Mouse (Mus musculus) retina, embryonic 14.5 days (tissue): ENCODE data around the gene Gm382.

ENCODE experiments used
- DNase-seq: peaks from one replicate; pipeline ENCODE4 v3.0.0-alpha.2; 2015; ENCODE audit warnings: low spot score

Gene Gm382

GRCm38 (mm10) chrX:127039672-127040071, at the start of gene Gm382:
Gm382 (plus strand) TSS chrX:127039972.
- DNase-seq = no peak

- DNase-seq = no peak
These were observed 30.4 kb downstream of the Gm382 start for GRCm38 (mm10) chrX:127070179-127070578.

DNA sequence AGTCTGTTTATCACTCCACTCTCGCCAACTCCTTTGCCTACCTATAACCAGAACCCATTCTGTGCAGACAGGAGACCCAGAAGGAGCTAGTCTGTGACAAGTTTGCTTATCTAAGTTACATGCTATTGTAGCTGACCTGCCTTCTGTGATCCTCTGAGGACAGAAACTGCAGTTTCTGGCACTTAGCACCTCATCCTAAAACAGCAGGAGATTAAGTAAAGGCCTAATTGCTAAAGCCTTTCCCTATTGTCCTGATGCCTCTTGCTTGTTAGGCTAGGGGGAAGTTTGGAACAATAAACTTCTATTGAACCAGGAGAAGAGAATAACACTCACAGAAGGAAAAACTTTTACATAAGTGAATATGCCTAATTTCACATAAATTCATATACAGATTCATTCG, 51.5 kb downstream of the Gm382 start:
- no peak for DNase-seq

GRCm38 (mm10) chrX:127093036-127093435, 53.3 kb downstream of the Gm382 start:
- no peak for DNase-seq

DNA sequence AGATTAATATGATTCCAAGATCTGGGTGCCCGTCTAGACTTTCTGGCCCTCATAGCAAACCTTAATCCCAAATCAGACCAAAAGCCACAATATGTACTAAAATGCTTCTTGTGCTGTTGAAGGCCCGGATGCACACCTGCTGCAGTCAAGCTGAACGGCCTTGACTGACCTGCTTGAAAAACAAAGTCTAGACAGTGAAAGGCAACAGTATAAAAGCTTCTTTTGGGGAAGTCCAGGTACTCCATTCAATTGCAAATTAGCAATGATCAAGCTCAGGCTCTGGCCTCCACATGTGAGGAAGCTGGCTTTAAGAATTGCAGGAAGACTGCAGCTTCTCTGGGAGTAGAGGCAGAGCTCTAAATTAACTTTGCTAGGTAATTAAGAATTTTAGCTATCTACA, 54.2 kb downstream of the Gm382 start:
- DNase-seq = no peak

- DNase-seq = no peak
These were observed 64.6 kb downstream of the Gm382 start for GRCm38 (mm10) chrX:127104341-127104740.
